Mouse (Mus musculus): Measurements from ENCODE around the gene Chrng. TPM values are rescaled to one million over a fixed set of nuclear protein-coding genes. Genes with fewer than 3 reads are reported as not detected.

Gene Chrng
- 1.5 and 1.6 TPM in 2 replicates for polyA plus RNA-seq (2014; fragmentation: Nextera tagmentation; extraction: Ambion mirVana)

DNA sequence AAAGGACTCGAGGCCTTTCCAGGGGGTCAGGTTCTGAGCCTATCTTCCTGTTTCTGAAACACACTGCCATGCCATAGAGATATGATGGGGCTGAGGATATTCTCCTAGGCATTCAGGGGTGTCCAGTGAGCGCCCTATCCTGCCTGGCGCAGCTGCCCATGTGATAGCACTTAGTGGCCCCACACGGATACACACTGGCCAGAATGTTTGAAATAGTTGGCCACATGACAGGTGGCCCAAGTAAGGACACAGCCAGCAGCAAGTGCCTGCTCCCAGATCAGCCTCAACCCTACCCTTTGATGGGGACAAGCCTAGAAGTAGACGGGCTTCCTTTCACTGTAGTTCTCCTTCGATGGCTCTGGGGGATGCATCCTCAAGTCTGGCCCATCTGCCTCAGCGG is at the start of gene Chrng:
Chrng (plus strand) TSS at position 193 of the 400 bp plus-strand sequence.
- Histone ChIP-seq H3K27ac (replicated peaks in 1 of 2; ENCODE audit: control insufficient read depth in 1 of 2, insufficient read depth in 1 of 2, low read depth in 2 of 2, low read length in 2 of 2) (no peak within 1 kb of the TSS), H3K27me3 (ENCODE audit: control insufficient read depth, insufficient read depth, low read length) (peaks cover 23% of the 10 kb centered on the region), H3K4me1 (ENCODE audit: control insufficient read depth in 2 of 2, insufficient read depth in 2 of 2, low read length in 2 of 2) (peaks cover 0 to 3% of the 10 kb centered on the region in 2 experiments; a peak in 1 of 4 replicates), H3K9me3 (ENCODE audit: control insufficient read depth, low read length) (no peaks in the 10 kb centered on the region), H3K36me3 (ENCODE audit: control insufficient read depth, insufficient read depth, low read length) (no peaks in the 10 kb centered on the region), H3K9ac (ENCODE audit: low read length) (no peak within 1 kb of the TSS), H3K4me2 (ENCODE audit: low read length) (no peak within 1 kb of the TSS), H3K4me3 (ENCODE audit: control insufficient read depth in 1 of 2, insufficient read depth in 1 of 2, low read depth in 1 of 2, low read length in 2 of 2) (no peak within 1 kb of the TSS)
- ATAC-seq (ENCODE audit: insufficient number of reproducible peaks, insufficient read depth, low FRiP score, low read depth), result no peak
- WGBS, result 84% methylated on average over 7 of the region's 7 CpGs

DNA sequence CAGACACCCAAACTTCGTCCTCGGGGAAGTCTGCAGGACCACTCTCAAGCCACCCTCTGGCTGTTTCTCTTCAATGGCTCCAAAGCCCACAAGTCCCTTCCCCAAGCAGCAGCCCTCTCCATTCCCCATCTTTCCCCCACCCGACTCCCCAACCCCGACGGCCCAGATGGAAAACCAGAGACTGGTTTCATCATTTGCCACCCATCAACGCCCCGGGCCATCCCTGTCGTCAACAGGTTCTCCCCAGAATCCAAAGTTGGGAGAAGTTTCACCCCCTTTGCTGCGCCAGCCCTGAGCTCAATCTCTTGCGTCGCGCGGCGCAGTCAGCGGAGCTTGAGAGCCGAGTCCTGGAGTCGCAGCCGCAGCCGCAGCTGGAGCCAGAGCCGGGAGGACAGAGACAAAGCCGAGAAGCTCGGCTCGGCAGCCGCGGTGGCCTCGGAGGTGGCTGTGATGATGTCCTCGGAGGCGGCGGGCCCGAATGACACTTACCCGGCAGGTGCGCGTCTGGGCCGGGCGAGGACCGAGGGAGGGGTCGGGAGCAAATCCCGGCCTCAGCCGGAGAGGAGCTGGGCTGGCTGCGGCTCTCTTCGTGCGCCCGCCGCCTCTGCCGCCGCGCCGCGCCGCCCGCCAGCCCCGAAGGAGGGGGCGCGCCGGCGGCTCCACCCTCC is 48.8 kb upstream of the Chrng start:
- no peak overlapping the region for H3K9ac ChIP-seq (ENCODE audit: low read length)
- WGBS, result under 1% methylated on average over 40 of the region's 56 CpGs

DNA sequence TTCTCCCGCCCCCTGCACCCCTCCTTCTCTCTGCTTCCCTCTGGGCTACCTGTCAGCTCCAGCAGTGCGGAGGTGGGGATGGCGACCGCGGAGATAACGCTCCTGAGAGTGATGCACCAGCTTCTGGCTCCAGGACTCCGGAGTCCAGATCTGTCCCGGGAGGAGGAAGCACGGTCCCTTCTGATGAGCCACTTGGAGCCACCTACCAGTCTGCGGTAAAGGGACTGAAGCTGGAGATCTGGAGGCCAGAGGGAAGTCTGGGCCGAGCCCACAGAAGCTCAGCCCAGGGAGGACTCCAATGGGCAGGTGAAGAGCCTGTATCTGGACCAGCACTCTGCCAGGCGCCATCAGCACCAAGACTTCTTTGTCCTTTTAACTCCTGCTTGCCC is 48.3 kb upstream of the Chrng start, which contains the start of gene Ecel1:
Ecel1 (minus strand) TSS at position 323 of the 389 bp plus-strand sequence.
- H3K36me3 ChIP-seq (ENCODE audit: control insufficient read depth, insufficient read depth, low read length), result no peaks in the 10 kb centered on the region
- peak within 1 kb of the TSS; percentile 66 for H3K4me2 ChIP-seq (ENCODE audit: low read length)
- H3K9ac ChIP-seq (ENCODE audit: low read length), result no peak within 1 kb of the TSS
- H3K4me3 ChIP-seq (ENCODE audit: control insufficient read depth in 1 of 2, insufficient read depth in 1 of 2, low read depth in 1 of 2, low read length in 2 of 2), result peak within 1 kb of the TSS; percentile 33 to 41
- no peaks in the 10 kb centered on the region for H3K9me3 ChIP-seq (ENCODE audit: control insufficient read depth, low read length)
- no peak within 1 kb of the TSS for H3K27ac ChIP-seq (replicated peaks in 1 of 2; ENCODE audit: control insufficient read depth in 1 of 2, insufficient read depth in 1 of 2, low read depth in 2 of 2, low read length in 2 of 2)
- peaks cover 91% of the 10 kb centered on the region for H3K27me3 ChIP-seq (ENCODE audit: control insufficient read depth, insufficient read depth, low read length)
- no peak for ATAC-seq (ENCODE audit: insufficient number of reproducible peaks, insufficient read depth, low FRiP score, low read depth)
- 0 out of 4 replicates have a peak, but pooled peaks cover 0 to 5% of the 10 kb centered on the region in 2 experiments for H3K4me1 ChIP-seq (ENCODE audit: control insufficient read depth in 2 of 2, insufficient read depth in 2 of 2, low read length in 2 of 2)
- 2% methylated on average over 11 of the region's 12 CpGs for WGBS

More for the DNA sequence above, 48.8 kb upstream of the Chrng start:
- Histone ChIP-seq H3K4me3 (ENCODE audit: control insufficient read depth in 1 of 2, insufficient read depth in 1 of 2, low read depth in 1 of 2, low read length in 2 of 2) (peak overlapping the region; percentile 33 to 41), H3K4me2 (ENCODE audit: low read length) (peak overlapping the region; percentile 66), H3K27me3 (ENCODE audit: control insufficient read depth, insufficient read depth, low read length) (peaks cover 91% of the 10 kb centered on the region), H3K27ac (replicated peaks in 1 of 2; ENCODE audit: control insufficient read depth in 1 of 2, insufficient read depth in 1 of 2, low read depth in 2 of 2, low read length in 2 of 2) (no peak overlapping the region), H3K9me3 (ENCODE audit: control insufficient read depth, low read length) (no peaks in the 10 kb centered on the region), H3K4me1 (ENCODE audit: control insufficient read depth in 2 of 2, insufficient read depth in 2 of 2, low read length in 2 of 2) (0 out of 4 replicates have a peak, but pooled peaks cover 0 to 5% of the 10 kb centered on the region in 2 experiments), H3K36me3 (ENCODE audit: control insufficient read depth, insufficient read depth, low read length) (no peaks in the 10 kb centered on the region)
- ATAC-seq (ENCODE audit: insufficient number of reproducible peaks, insufficient read depth, low FRiP score, low read depth), result no peak

DNA sequence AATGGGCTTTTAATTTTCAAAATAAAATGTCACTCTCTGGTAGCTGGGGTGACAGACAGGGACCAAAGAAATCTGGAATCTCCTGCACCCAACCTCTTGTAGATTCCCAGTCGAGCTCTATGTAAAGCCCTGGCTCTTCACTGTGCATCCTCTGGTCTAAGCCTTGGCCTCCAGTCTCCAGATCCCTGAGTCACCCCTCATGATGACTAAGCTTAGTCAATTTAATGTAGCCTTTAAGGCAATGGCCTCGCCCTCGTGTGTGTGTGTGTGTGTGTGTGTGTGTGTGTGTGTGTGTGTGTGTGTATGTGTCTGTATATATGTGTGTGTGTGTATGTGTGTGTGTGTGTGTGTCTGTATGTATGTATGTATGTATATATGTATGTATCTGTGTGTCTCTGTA is 45.1 kb upstream of the Chrng start:
- peaks cover 80% of the 10 kb centered on the region for H3K27me3 ChIP-seq (ENCODE audit: control insufficient read depth, insufficient read depth, low read length)
- no peak overlapping the region for H3K4me2 ChIP-seq (ENCODE audit: low read length)
- H3K36me3 ChIP-seq (ENCODE audit: control insufficient read depth, insufficient read depth, low read length), result no peaks in the 10 kb centered on the region
- 0 out of 4 replicates have a peak, but pooled peaks cover 0 to 4% of the 10 kb centered on the region in 2 experiments for H3K4me1 ChIP-seq (ENCODE audit: control insufficient read depth in 2 of 2, insufficient read depth in 2 of 2, low read length in 2 of 2)
- no peaks in the 10 kb centered on the region for H3K9me3 ChIP-seq (ENCODE audit: control insufficient read depth, low read length)
- no peak overlapping the region for H3K9ac ChIP-seq (ENCODE audit: low read length)
- H3K27ac ChIP-seq (replicated peaks in 1 of 2; ENCODE audit: control insufficient read depth in 1 of 2, insufficient read depth in 1 of 2, low read depth in 2 of 2, low read length in 2 of 2), result no peak overlapping the region
- WGBS, result 65% methylated on average over 3 of the region's 3 CpGs
- H3K4me3 ChIP-seq (ENCODE audit: control insufficient read depth in 1 of 2, insufficient read depth in 1 of 2, low read depth in 1 of 2, low read length in 2 of 2), result no peak overlapping the region
- no peak for ATAC-seq (ENCODE audit: insufficient number of reproducible peaks, insufficient read depth, low FRiP score, low read depth)

DNA sequence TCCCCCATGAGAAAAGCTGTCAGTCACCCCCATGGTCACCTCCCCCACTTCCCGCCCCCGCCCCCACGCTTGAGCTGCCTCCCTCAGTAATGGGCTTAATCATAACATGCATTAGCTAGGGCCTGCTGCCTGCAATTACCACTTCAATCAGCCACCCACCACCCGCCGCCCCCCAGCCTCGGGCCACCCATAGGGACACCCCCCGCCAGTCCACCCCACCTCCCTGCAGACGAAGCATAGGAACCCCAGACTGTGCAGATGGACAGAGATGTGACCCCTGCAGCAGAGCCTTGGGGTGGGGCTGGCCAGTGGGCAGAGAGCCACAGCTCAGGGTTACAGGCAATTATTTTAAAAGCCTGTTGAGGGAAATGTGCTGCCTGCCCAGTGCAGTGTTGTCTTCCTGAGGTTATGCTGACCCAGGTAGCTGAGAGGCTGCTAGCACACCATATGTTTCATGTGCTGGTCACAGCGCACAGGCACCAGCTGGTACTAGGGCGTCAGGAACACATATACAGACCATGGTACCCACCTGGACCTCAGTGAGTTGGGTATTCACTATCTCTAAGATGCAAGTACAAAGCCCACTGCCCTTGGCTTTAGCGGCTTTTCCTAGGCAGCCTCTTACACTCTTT is 40.2 kb upstream of the Chrng start:
- Histone ChIP-seq H3K36me3 (ENCODE audit: control insufficient read depth, insufficient read depth, low read length) (no peaks in the 10 kb centered on the region), H3K27ac (replicated peaks in 1 of 2; ENCODE audit: control insufficient read depth in 1 of 2, insufficient read depth in 1 of 2, low read depth in 2 of 2, low read length in 2 of 2) (no peak overlapping the region), H3K4me3 (ENCODE audit: control insufficient read depth in 1 of 2, insufficient read depth in 1 of 2, low read depth in 1 of 2, low read length in 2 of 2) (no peak overlapping the region), H3K9me3 (ENCODE audit: control insufficient read depth, low read length) (no peaks in the 10 kb centered on the region), H3K4me2 (ENCODE audit: low read length) (no peak overlapping the region), H3K27me3 (ENCODE audit: control insufficient read depth, insufficient read depth, low read length) (peaks cover 81% of the 10 kb centered on the region), H3K9ac (ENCODE audit: low read length) (no peak overlapping the region), H3K4me1 (ENCODE audit: control insufficient read depth in 2 of 2, insufficient read depth in 2 of 2, low read length in 2 of 2) (no peaks in the 10 kb centered on the region)
- no peak for ATAC-seq (ENCODE audit: insufficient number of reproducible peaks, insufficient read depth, low FRiP score, low read depth)
- WGBS, result 25% methylated on average over 11 of the region's 11 CpGs

DNA sequence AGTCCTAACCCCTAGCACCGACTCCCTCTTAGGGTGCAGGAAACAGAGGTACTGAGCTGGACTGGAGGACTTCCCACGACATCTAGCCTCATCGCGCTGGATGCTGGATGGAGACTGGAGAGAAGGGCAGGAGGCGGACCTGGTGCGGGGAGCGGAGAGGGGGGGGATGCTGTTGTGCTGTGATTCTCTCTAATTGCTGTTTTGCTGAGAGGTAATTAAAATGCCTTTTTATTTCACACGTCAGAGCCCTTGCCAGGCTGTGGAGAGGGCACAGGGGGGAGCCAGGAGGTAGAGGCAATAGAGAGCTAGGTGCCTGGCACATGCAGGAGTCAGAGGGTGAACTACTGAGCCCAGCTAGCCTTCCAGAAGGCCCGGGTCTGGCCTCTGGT is 39.7 kb upstream of the Chrng start:
- no peak for ATAC-seq (ENCODE audit: insufficient number of reproducible peaks, insufficient read depth, low FRiP score, low read depth)
- Histone ChIP-seq H3K4me3 (ENCODE audit: control insufficient read depth in 1 of 2, insufficient read depth in 1 of 2, low read depth in 1 of 2, low read length in 2 of 2) (no peak overlapping the region), H3K4me1 (ENCODE audit: control insufficient read depth in 2 of 2, insufficient read depth in 2 of 2, low read length in 2 of 2) (no peaks in the 10 kb centered on the region; a peak in 1 of 4 replicates), H3K9ac (ENCODE audit: low read length) (no peak overlapping the region), H3K9me3 (ENCODE audit: control insufficient read depth, low read length) (no peaks in the 10 kb centered on the region), H3K36me3 (ENCODE audit: control insufficient read depth, insufficient read depth, low read length) (no peaks in the 10 kb centered on the region), H3K27ac (replicated peaks in 1 of 2; ENCODE audit: control insufficient read depth in 1 of 2, insufficient read depth in 1 of 2, low read depth in 2 of 2, low read length in 2 of 2) (no peak overlapping the region), H3K27me3 (ENCODE audit: control insufficient read depth, insufficient read depth, low read length) (peaks cover 86% of the 10 kb centered on the region), H3K4me2 (ENCODE audit: low read length) (no peak overlapping the region)
- WGBS, result 49% methylated on average over 9 of the region's 9 CpGs

DNA sequence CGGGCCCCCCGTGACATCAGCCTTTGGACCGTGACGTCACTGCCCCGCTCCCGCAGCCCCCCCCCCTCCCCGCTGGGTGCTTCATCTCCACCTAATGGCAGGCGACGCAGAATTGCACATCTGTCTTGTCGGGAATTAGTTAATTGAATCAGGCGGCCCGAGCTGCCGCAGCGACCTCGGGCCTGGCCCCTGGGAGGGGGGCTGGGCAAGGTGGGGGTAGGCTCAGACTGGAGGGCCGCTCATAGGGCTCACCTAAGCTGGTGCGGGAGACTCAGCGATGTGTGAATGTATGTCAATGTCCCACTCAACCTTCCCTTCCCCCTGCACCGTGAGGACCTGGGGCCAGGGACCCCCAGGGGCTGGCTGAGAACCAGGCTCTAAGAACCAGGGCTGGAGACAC is 34.0 kb upstream of the Chrng start:
- 10% methylated on average over 19 of the region's 19 CpGs for WGBS
- Histone ChIP-seq H3K4me3 (ENCODE audit: control insufficient read depth in 1 of 2, insufficient read depth in 1 of 2, low read depth in 1 of 2, low read length in 2 of 2) (no peak overlapping the region), H3K9ac (ENCODE audit: low read length) (no peak overlapping the region), H3K4me1 (ENCODE audit: control insufficient read depth in 2 of 2, insufficient read depth in 2 of 2, low read length in 2 of 2) (peaks cover 4 to 5% of the 10 kb centered on the region in 2 experiments; a peak in 2 of 4 replicates), H3K27ac (replicated peaks in 1 of 2; ENCODE audit: control insufficient read depth in 1 of 2, insufficient read depth in 1 of 2, low read depth in 2 of 2, low read length in 2 of 2) (no peak overlapping the region), H3K9me3 (ENCODE audit: control insufficient read depth, low read length) (no peaks in the 10 kb centered on the region), H3K4me2 (ENCODE audit: low read length) (peak overlapping the region; percentile 8; the same call in 1 of the 2 replicates), H3K27me3 (ENCODE audit: control insufficient read depth, insufficient read depth, low read length) (peaks cover 87% of the 10 kb centered on the region), H3K36me3 (ENCODE audit: control insufficient read depth, insufficient read depth, low read length) (no peaks in the 10 kb centered on the region)
- no peak for ATAC-seq (ENCODE audit: insufficient number of reproducible peaks, insufficient read depth, low FRiP score, low read depth)
